Mouse (Mus musculus) urinary bladder, postnatal 36 days (tissue): ENCODE measurements around the gene Ap4b1.
A peak's percentile ranks its signal among the peaks of the same experiment; 100 is the strongest.

Experiments used
- DNase-seq, 2 experiments: peaks; one replicate each; pipeline ENCODE4 v3.0.0; 2022; ENCODE audit warnings: low spot score in 2 of 2, mixed read lengths in 1 of 2

Gene Ap4b1

DNA sequence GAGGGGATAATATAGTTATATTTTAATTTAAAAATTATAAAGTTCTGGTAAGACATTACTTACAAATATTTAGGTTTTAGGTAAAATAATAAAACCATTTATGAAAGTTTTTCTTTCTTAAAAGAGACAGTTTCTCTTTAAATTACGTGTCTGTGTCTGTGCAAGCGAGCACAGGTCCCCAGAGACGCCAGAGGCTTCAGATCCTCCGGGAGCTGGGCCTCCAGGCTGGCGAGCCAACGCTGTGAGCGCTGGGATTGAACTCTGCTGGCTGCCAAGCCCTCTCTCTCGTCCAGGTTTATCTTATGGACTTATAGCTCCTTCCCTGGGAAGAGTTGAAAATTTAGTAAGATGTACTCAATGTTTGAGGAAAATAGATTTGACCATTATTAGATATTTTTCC lies 44.5 kb downstream of the Ap4b1 start:
- peak in 1 of 2 experiments; percentile 14 for DNase-seq

GRCm38 (mm10) chr3:103857036-103857805 lies 47.9 kb downstream of the Ap4b1 start:
- no peak for DNase-seq

GRCm38 (mm10) chr3:103857977-103858563 lies 48.8 kb downstream of the Ap4b1 start:
- DNase-seq = no peak

GRCm38 (mm10) chr3:103858881-103859801 lies 49.8 kb downstream of the Ap4b1 start, which contains the start of gene Ptpn22:
TSS of gene Ptpn22 (plus strand) at chr3:103859795.
- peak in 1 of 2 experiments; percentile 2 for DNase-seq

GRCm38 (mm10) chr3:103859851-103860391 lies 50.6 kb downstream of the Ap4b1 start:
- DNase-seq = no peak

DNA sequence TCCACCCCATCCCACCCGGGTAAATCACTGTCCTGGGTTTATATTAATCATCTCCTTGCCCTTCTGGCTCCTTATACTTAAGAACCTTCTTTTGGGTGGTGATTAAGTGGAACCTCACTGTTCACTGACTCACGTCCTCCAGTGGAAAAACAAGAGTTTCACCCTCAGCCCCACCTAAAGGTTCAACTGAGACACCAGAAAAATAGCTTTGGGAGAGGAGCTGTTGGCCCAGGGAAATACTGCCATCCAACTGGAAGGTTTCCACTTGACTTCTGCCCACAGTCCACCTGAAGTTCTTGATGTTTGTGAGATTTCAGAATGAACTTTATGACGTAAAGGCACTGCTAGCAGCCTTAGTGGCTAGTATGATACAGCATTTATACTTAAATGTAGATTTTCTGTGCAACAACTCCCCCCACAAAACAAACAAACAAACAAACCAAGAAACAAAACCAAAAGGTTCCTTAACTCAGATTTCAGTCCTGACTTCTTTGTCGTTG lies 53.5 kb downstream of the Ap4b1 start:
- no peak for DNase-seq

- DNase-seq = no peak
These were observed 54.9 kb downstream of the Ap4b1 start for GRCm38 (mm10) chr3:103864200-103864599.

DNA sequence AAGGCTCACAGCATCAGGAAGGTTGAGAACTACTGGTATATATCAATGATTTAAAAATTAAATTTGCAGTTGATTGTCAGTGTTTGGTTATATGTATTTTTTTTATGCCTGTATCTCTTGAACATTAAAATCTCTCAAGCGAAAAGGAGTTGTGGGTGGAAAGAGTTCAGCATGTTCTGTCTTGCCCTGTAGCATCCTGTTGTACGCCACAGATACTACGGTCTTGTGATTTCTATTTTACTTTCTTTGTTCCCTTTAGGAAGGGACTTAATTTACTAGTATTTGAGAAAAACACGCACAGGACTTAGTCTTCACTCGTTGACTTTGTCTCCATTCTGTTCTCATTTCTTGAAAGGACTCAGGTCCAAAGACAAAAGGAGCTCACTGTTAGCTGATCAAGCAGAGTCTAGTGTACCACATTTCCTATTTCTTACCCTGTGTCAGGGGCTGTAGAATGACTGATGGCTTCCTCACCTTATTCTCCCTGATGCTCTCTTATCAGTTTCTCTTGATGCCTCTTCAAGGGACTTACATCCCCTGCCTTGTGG lies 58.2 kb downstream of the Ap4b1 start:
- DNase-seq = no peak

GRCm38 (mm10) chr3:103868008-103868407 lies 58.7 kb downstream of the Ap4b1 start:
- no peak for DNase-seq
